Mouse (Mus musculus) thymus, postnatal 10 days (tissue): ENCODE measurements around the gene Slc25a35.
"Not testable (repeated sequence)": the region's sequence is repeated elsewhere in the genome, so short reads cannot be mapped to it uniquely, and the experiment has no call there.

Source experiments
- DNase-seq, 2 experiments: peaks; one replicate each; pipeline ENCODE4 v3.0.0; 2021; ENCODE audit warnings: low spot score in 2 of 2

Gene Slc25a35

GRCm38 (mm10) chr11:68962159-68962558 lies 5.8 kb upstream of the Slc25a35 start:
- not testable (repeated sequence) for DNase-seq

GRCm38 (mm10) chr11:68963405-68963804 lies 4.5 kb upstream of the Slc25a35 start:
- DNase-seq: no peak

GRCm38 (mm10) chr11:68965050-68965449 lies 2.9 kb upstream of the Slc25a35 start:
- no peak for DNase-seq

- DNase-seq: peak; percentile 43 to 74
Measured at GRCm38 (mm10) chr11:68965845-68966244, 2.1 kb upstream of the Slc25a35 start.

GRCm38 (mm10) chr11:68966554-68966953 lies 1.4 kb upstream of the Slc25a35 start:
- no peak for DNase-seq

- no peak for DNase-seq
Measured at GRCm38 (mm10) chr11:68968752-68969151, 821 bp downstream of the Slc25a35 start.

- no peak for DNase-seq
Measured at GRCm38 (mm10) chr11:68970232-68970631, 2.3 kb downstream of the Slc25a35 start.

- DNase-seq: peak; percentile 58 to 68
Measured at GRCm38 (mm10) chr11:68973250-68974058, 5.5 kb downstream of the Slc25a35 start.

- DNase-seq: no peak
Measured at GRCm38 (mm10) chr11:68974059-68974450, 6.1 kb downstream of the Slc25a35 start.

- DNase-seq: no peak
Measured at GRCm38 (mm10) chr11:68975085-68975484, 7.2 kb downstream of the Slc25a35 start, which contains the start of gene Rangrf. Gene Rangrf (minus strand): TSS chr11:68975185.

GRCm38 (mm10) chr11:68975601-68976000 lies 7.7 kb downstream of the Slc25a35 start:
- DNase-seq: no peak

GRCm38 (mm10) chr11:68979320-68979733 lies 11.4 kb downstream of the Slc25a35 start:
- DNase-seq: no peak

- DNase-seq: no peak
Measured at GRCm38 (mm10) chr11:68980919-68981318, 13.0 kb downstream of the Slc25a35 start.

- peak; percentile 60 to 80 for DNase-seq
Measured at GRCm38 (mm10) chr11:68982639-68983369, 14.9 kb downstream of the Slc25a35 start.

GRCm38 (mm10) chr11:68987365-68987882 lies 19.5 kb downstream of the Slc25a35 start:
- no peak for DNase-seq

GRCm38 (mm10) chr11:68988341-68988740 lies 20.4 kb downstream of the Slc25a35 start:
- DNase-seq: no peak

GRCm38 (mm10) chr11:68993122-68993521 lies 25.2 kb downstream of the Slc25a35 start:
- no peak for DNase-seq

- no peak for DNase-seq
Measured at GRCm38 (mm10) chr11:68994377-68994776, 26.4 kb downstream of the Slc25a35 start.

GRCm38 (mm10) chr11:68997080-68997479 lies 29.1 kb downstream of the Slc25a35 start:
- no peak for DNase-seq

- DNase-seq: not testable (repeated sequence)
Measured at GRCm38 (mm10) chr11:69002782-69003181, 34.9 kb downstream of the Slc25a35 start.

- DNase-seq: no peak
Measured at GRCm38 (mm10) chr11:69003592-69003991, 35.7 kb downstream of the Slc25a35 start.

GRCm38 (mm10) chr11:69005193-69005592 lies 37.3 kb downstream of the Slc25a35 start:
- DNase-seq: no peak

GRCm38 (mm10) chr11:69006575-69006974 lies 38.6 kb downstream of the Slc25a35 start:
- not testable (repeated sequence) for DNase-seq
